Mouse (Mus musculus): Measurements from ENCODE around the gene Krtap14. TPM values are rescaled to one million over a fixed set of nuclear protein-coding genes. Genes with fewer than 3 reads are reported as not detected.

Gene Krtap14
- not detected in 2 replicates for polyA plus RNA-seq (2015; fragmentation: Nextera tagmentation; extraction: Ambion mirVana)

DNA sequence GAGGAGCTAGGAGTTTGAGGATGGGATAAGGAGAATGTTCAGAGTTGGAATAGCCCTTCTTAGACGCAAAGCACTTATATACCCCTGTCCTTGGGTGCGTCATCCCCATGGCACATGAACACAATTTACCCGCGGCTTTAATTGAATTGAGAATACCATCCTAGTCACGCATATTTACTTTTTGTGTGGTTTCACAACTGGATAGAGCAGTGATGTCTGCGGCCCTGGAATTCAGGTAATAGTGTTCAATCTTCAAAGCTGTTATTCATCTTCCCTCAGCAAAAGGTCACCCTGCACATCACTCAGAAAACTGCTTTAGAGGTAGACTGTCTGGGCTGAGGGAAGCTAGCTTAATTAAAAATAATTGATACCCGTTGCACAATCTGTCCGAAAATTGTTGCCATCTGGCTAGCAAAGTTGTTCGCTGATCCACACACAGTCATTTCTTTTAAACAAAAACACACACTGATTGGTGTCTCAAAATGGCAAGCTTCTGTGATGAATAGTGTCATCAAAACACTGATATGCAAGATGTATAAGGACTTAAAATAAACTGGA lies at the start of gene Krtap14:
Gene Krtap14, minus strand, starts transcription at position 51 of the 558 bp plus-strand sequence.
- WGBS = 65% methylated on average over 9 of the region's 9 CpGs
- no peak for ATAC-seq
- no peaks in the 10 kb centered on the region for H3K36me3 ChIP-seq (ENCODE audit: control insufficient read depth, insufficient read depth, low read length)
- H3K9me3 ChIP-seq (ENCODE audit: control insufficient read depth, low read length) = no peaks in the 10 kb centered on the region
- H3K4me2 ChIP-seq (ENCODE audit: low read length) = no peak within 1 kb of the TSS
- no peaks in the 10 kb centered on the region for H3K4me1 ChIP-seq (ENCODE audit: control insufficient read depth, insufficient read depth, low read depth, low read length)
- H3K27me3 ChIP-seq (replicated peaks; ENCODE audit: control insufficient read depth, insufficient read depth, low read length) = no peaks in the 10 kb centered on the region
- H3K9ac ChIP-seq (ENCODE audit: low read depth, low read length) = no peak within 1 kb of the TSS
- no peak within 1 kb of the TSS for H3K4me3 ChIP-seq (ENCODE audit: low read length)
- no peak within 1 kb of the TSS for H3K27ac ChIP-seq (ENCODE audit: low read depth, low read length)

- Histone ChIP-seq H3K9ac (ENCODE audit: low read depth, low read length) (no peak within 1 kb of the TSS), H3K4me3 (ENCODE audit: low read length) (no peak within 1 kb of the TSS), H3K4me2 (ENCODE audit: low read length) (no peak within 1 kb of the TSS), H3K9me3 (ENCODE audit: control insufficient read depth, low read length) (no peaks in the 10 kb centered on the region), H3K27ac (ENCODE audit: low read depth, low read length) (no peak within 1 kb of the TSS), H3K4me1 (ENCODE audit: control insufficient read depth, insufficient read depth, low read depth, low read length) (no peaks in the 10 kb centered on the region), H3K36me3 (ENCODE audit: control insufficient read depth, insufficient read depth, low read length) (no peaks in the 10 kb centered on the region), H3K27me3 (replicated peaks; ENCODE audit: control insufficient read depth, insufficient read depth, low read length) (no peaks in the 10 kb centered on the region)
- no peak for ATAC-seq
- 96% methylated on average over 3 of the region's 3 CpGs for WGBS
These were observed 48.2 kb upstream of the Krtap14 start, which contains the start of gene Krtap19-2 for GRCm38 (mm10) chr16:88874169-88874568. Krtap19-2 (minus strand) TSS chr16:88874269.

- WGBS = 90% methylated on average over 6 of the region's 6 CpGs
- no peak within 1 kb of the TSS for H3K9ac ChIP-seq (ENCODE audit: low read depth, low read length)
- ATAC-seq = no peak
These were observed 43.4 kb upstream of the Krtap14 start, which contains the start of gene Krtap19-1 for GRCm38 (mm10) chr16:88869311-88869710. Krtap19-1 (minus strand) TSS chr16:88869411.

DNA sequence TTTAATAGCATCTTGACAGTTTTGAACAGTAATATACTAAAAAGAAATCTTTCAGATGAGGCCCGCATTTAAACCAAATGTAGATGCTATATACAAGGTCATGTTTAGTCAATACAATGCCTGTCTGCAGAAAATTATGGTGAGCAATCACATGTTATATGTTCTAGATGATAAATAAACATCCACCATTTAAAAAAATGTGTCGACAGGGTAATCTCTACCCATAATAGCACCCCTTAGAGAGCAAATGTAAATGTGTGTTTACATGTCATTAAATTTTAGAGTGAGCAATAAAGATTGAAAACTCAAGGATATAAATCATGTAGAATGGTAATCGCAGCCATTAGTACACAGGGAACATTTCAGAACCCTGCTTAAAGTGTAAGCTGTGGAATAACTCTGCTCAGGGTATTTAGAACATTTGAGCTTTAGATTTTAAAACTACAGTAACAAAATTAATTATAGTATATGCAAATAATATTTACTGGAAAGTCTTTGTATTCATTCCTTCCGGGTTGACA lies 39.0 kb upstream of the Krtap14 start:
- no peaks in the 10 kb centered on the region for H3K4me1 ChIP-seq (ENCODE audit: control insufficient read depth, insufficient read depth, low read depth, low read length)
- H3K4me3 ChIP-seq (ENCODE audit: low read length) = no peak overlapping the region
- H3K27ac ChIP-seq (ENCODE audit: low read depth, low read length) = no peak overlapping the region
- no peaks in the 10 kb centered on the region for H3K36me3 ChIP-seq (ENCODE audit: control insufficient read depth, insufficient read depth, low read length)
- H3K4me2 ChIP-seq (ENCODE audit: low read length) = no peak overlapping the region
- H3K9ac ChIP-seq (ENCODE audit: low read depth, low read length) = no peak overlapping the region
- no peak for ATAC-seq
- 86% methylated on average over 4 of the region's 4 CpGs for WGBS
- no peaks in the 10 kb centered on the region for H3K27me3 ChIP-seq (replicated peaks; ENCODE audit: control insufficient read depth, insufficient read depth, low read length)
- H3K9me3 ChIP-seq (ENCODE audit: control insufficient read depth, low read length) = no peaks in the 10 kb centered on the region

More at GRCm38 (mm10) chr16:88869311-88869710, 43.4 kb upstream of the Krtap14 start, which contains the start of gene Krtap19-1:
- Histone ChIP-seq H3K36me3 (ENCODE audit: control insufficient read depth, insufficient read depth, low read length) (no peaks in the 10 kb centered on the region), H3K4me1 (ENCODE audit: control insufficient read depth, insufficient read depth, low read depth, low read length) (no peaks in the 10 kb centered on the region), H3K4me2 (ENCODE audit: low read length) (no peak within 1 kb of the TSS), H3K9me3 (ENCODE audit: control insufficient read depth, low read length) (no peaks in the 10 kb centered on the region), H3K27me3 (replicated peaks; ENCODE audit: control insufficient read depth, insufficient read depth, low read length) (no peaks in the 10 kb centered on the region), H3K27ac (ENCODE audit: low read depth, low read length) (no peak within 1 kb of the TSS), H3K4me3 (ENCODE audit: low read length) (no peak within 1 kb of the TSS)

DNA sequence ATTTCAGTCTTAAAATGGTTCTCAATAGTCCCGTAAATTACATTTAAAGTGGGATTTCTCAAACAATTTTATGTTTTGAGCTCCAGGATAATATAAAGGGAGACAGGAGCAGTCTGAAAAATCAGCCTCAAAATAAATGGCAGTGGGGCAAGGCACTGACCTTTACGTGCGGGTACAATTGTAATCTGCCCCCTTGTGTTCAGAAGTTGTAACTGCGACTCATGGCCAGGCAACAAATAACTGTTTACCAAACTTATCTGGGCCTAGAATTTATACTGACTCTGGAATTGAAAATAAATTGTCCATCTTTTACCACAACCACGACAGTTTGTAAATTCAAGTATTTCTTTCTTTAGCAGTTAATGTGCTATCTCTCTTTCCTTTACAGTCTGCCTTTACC lies 25.5 kb upstream of the Krtap14 start:
- H3K27ac ChIP-seq (ENCODE audit: low read depth, low read length) = no peak overlapping the region
- no peaks in the 10 kb centered on the region for H3K9me3 ChIP-seq (ENCODE audit: control insufficient read depth, low read length)
- WGBS = 16% methylated on average over 5 of the region's 5 CpGs
- no peak overlapping the region for H3K4me2 ChIP-seq (ENCODE audit: low read length)
- no peak overlapping the region for H3K9ac ChIP-seq (ENCODE audit: low read depth, low read length)
- no peak for ATAC-seq
- no peaks in the 10 kb centered on the region for H3K27me3 ChIP-seq (replicated peaks; ENCODE audit: control insufficient read depth, insufficient read depth, low read length)
- H3K4me1 ChIP-seq (ENCODE audit: control insufficient read depth, insufficient read depth, low read depth, low read length) = no peaks in the 10 kb centered on the region
- H3K4me3 ChIP-seq (ENCODE audit: low read length) = no peak overlapping the region
- no peaks in the 10 kb centered on the region for H3K36me3 ChIP-seq (ENCODE audit: control insufficient read depth, insufficient read depth, low read length)

GRCm38 (mm10) chr16:88848558-88848957 lies 22.6 kb upstream of the Krtap14 start:
- Histone ChIP-seq H3K36me3 (ENCODE audit: control insufficient read depth, insufficient read depth, low read length) (no peaks in the 10 kb centered on the region), H3K9ac (ENCODE audit: low read depth, low read length) (no peak overlapping the region), H3K9me3 (ENCODE audit: control insufficient read depth, low read length) (no peaks in the 10 kb centered on the region), H3K4me1 (ENCODE audit: control insufficient read depth, insufficient read depth, low read depth, low read length) (no peaks in the 10 kb centered on the region), H3K27me3 (replicated peaks; ENCODE audit: control insufficient read depth, insufficient read depth, low read length) (no peaks in the 10 kb centered on the region), H3K4me3 (ENCODE audit: low read length) (no peak overlapping the region), H3K4me2 (ENCODE audit: low read length) (no peak overlapping the region), H3K27ac (ENCODE audit: low read depth, low read length) (no peak overlapping the region)
- WGBS = 89% methylated on average over 4 of the region's 4 CpGs
- ATAC-seq = no peak

- H3K9me3 ChIP-seq (ENCODE audit: control insufficient read depth, low read length) = no peaks in the 10 kb centered on the region
- no peak overlapping the region for H3K4me2 ChIP-seq (ENCODE audit: low read length)
- 90% methylated on average over 1 of the region's 1 CpGs for WGBS
- no peak overlapping the region for H3K9ac ChIP-seq (ENCODE audit: low read depth, low read length)
- no peak overlapping the region for H3K27ac ChIP-seq (ENCODE audit: low read depth, low read length)
- no peaks in the 10 kb centered on the region for H3K4me1 ChIP-seq (ENCODE audit: control insufficient read depth, insufficient read depth, low read depth, low read length)
- H3K27me3 ChIP-seq (replicated peaks; ENCODE audit: control insufficient read depth, insufficient read depth, low read length) = no peaks in the 10 kb centered on the region
- no peak overlapping the region for H3K4me3 ChIP-seq (ENCODE audit: low read length)
- H3K36me3 ChIP-seq (ENCODE audit: control insufficient read depth, insufficient read depth, low read length) = no peaks in the 10 kb centered on the region
- ATAC-seq = no peak
These were observed 21.4 kb upstream of the Krtap14 start for GRCm38 (mm10) chr16:88847363-88847762.

DNA sequence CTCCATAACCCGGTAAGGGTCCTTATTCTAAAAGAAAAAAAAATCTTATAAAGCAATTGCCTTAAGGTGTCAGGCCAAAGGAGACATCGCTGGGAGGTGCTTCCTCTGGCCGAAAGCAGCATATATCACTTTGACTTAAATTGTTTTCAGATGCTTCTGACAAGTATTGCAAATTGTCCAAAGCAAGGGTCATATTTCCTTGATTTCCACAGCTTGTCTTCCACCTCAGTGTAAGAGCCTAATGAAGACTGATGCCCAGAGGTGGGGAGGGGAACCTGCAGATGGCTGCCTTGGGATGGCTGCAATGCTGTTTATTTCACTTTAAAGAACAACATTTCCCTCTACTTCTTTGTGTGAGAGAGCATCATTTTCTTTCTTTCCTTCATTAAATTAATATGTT lies 1.0 kb upstream of the Krtap14 start:
- Histone ChIP-seq H3K9me3 (ENCODE audit: control insufficient read depth, low read length) (no peaks in the 10 kb centered on the region), H3K27ac (ENCODE audit: low read depth, low read length) (no peak overlapping the region), H3K27me3 (replicated peaks; ENCODE audit: control insufficient read depth, insufficient read depth, low read length) (no peaks in the 10 kb centered on the region), H3K4me3 (ENCODE audit: low read length) (no peak overlapping the region), H3K4me1 (ENCODE audit: control insufficient read depth, insufficient read depth, low read depth, low read length) (no peaks in the 10 kb centered on the region), H3K9ac (ENCODE audit: low read depth, low read length) (no peak overlapping the region), H3K4me2 (ENCODE audit: low read length) (no peak overlapping the region), H3K36me3 (ENCODE audit: control insufficient read depth, insufficient read depth, low read length) (no peaks in the 10 kb centered on the region)
- WGBS = 52% methylated on average over 3 of the region's 3 CpGs
- no peak for ATAC-seq

- Histone ChIP-seq H3K4me2 (ENCODE audit: low read length) (no peak overlapping the region), H3K4me3 (ENCODE audit: low read length) (no peak overlapping the region), H3K9me3 (ENCODE audit: control insufficient read depth, low read length) (no peaks in the 10 kb centered on the region), H3K9ac (ENCODE audit: low read depth, low read length) (no peak overlapping the region), H3K27me3 (replicated peaks; ENCODE audit: control insufficient read depth, insufficient read depth, low read length) (no peaks in the 10 kb centered on the region), H3K36me3 (ENCODE audit: control insufficient read depth, insufficient read depth, low read length) (no peaks in the 10 kb centered on the region), H3K27ac (ENCODE audit: low read depth, low read length) (no peak overlapping the region), H3K4me1 (ENCODE audit: control insufficient read depth, insufficient read depth, low read depth, low read length) (no peaks in the 10 kb centered on the region)
- 78% methylated on average over 3 of the region's 3 CpGs for WGBS
- no peak for ATAC-seq
These were observed 2.2 kb downstream of the Krtap14 start for GRCm38 (mm10) chr16:88823736-88824135.
